Mouse (Mus musculus): ENCODE measurements around the gene Stx5a. TPM values are rescaled to one million over a fixed set of nuclear protein-coding genes. Genes with fewer than 3 reads are reported as not detected.
A peak's percentile ranks its signal among the peaks of the same experiment; 100 is the strongest.

Gene Stx5a
- polyA plus RNA-seq, 1 experiment = 52.8 TPM

- Histone ChIP-seq H3K27me3 (ENCODE audit: control insufficient read depth, insufficient read depth, low read length) (no peaks in the 10 kb centered on the region), H3K4me3 (ENCODE audit: extremely low read depth, insufficient read depth, insufficient read length) (peak within 1 kb of the TSS; percentile 94), H3K4me1 (ENCODE audit: control insufficient read depth, insufficient read depth, insufficient read length) (peaks cover 11% of the 10 kb centered on the region; the same call in 1 of the 2 replicates), H3K27ac (ENCODE audit: insufficient read depth, low read length) (peak within 1 kb of the TSS; percentile 99), H3K36me3 (ENCODE audit: control insufficient read depth, insufficient read depth, low read length) (peaks cover 3% of the 10 kb centered on the region)
- under 1% methylated on average over 68 of the region's 68 CpGs for whole genome bisulfite sequencing
- peak; percentile 89 to 96 for DNase-seq (ENCODE audit: low read depth in 1 of 2, low spot score in 2 of 2)
- TF ChIP-seq CTCF (IDR thresholded peaks at IDR 0.05; ENCODE audit: extremely low read depth, insufficient read depth, insufficient read length, insufficient replicate concordance) (no peak), POLR2A (IDR thresholded peaks at IDR 0.05; ENCODE audit: low read depth, low read length) (peak; percentile 95)
Observed at GRCm38 (mm10) chr19:8774086-8774835, 33.0 kb downstream of the Stx5a start, which contains the start of gene Tmem179b. Gene Tmem179b (minus strand): TSS chr19:8774467.

GRCm38 (mm10) chr19:8774951-8775421 lies 33.8 kb downstream of the Stx5a start:
- Histone ChIP-seq H3K27ac (ENCODE audit: insufficient read depth, low read length) (peak overlapping the region; percentile 99), H3K4me1 (ENCODE audit: control insufficient read depth, insufficient read depth, insufficient read length) (peaks cover 11% of the 10 kb centered on the region; the same call in 1 of the 2 replicates), H3K36me3 (ENCODE audit: control insufficient read depth, insufficient read depth, low read length) (peaks cover 3% of the 10 kb centered on the region), H3K4me3 (ENCODE audit: extremely low read depth, insufficient read depth, insufficient read length) (peak overlapping the region; percentile 94), H3K27me3 (ENCODE audit: control insufficient read depth, insufficient read depth, low read length) (no peaks in the 10 kb centered on the region)
- peak in 1 of 2 experiments; percentile 25 for DNase-seq (ENCODE audit: low read depth in 1 of 2, low spot score in 2 of 2)
- WGBS = 3% methylated on average over 20 of the region's 20 CpGs
- no peak for TF ChIP-seq POLR2A (IDR thresholded peaks at IDR 0.05; ENCODE audit: low read depth, low read length)
- TF ChIP-seq CTCF (IDR thresholded peaks at IDR 0.05; ENCODE audit: extremely low read depth, insufficient read depth, insufficient read length, insufficient replicate concordance) = no peak

- no peak for TF ChIP-seq CTCF (IDR thresholded peaks at IDR 0.05; ENCODE audit: extremely low read depth, insufficient read depth, insufficient read length, insufficient replicate concordance)
- Histone ChIP-seq H3K4me1 (ENCODE audit: control insufficient read depth, insufficient read depth, insufficient read length) (peaks cover 4% of the 10 kb centered on the region; the same call in 1 of the 2 replicates), H3K4me3 (ENCODE audit: extremely low read depth, insufficient read depth, insufficient read length) (peak within 1 kb of the TSS; percentile 78), H3K27ac (ENCODE audit: insufficient read depth, low read length) (peak within 1 kb of the TSS; percentile 51), H3K27me3 (ENCODE audit: control insufficient read depth, insufficient read depth, low read length) (no peaks in the 10 kb centered on the region), H3K36me3 (ENCODE audit: control insufficient read depth, insufficient read depth, low read length) (peaks cover 5% of the 10 kb centered on the region; the same call in 1 of the 2 replicates)
- DNase-seq (ENCODE audit: low read depth in 1 of 2, low spot score in 2 of 2) = peak; percentile 91 to 95
- WGBS = 2% methylated on average over 32 of the region's 32 CpGs
Observed at GRCm38 (mm10) chr19:8786008-8786781, 45.0 kb downstream of the Stx5a start, which contains the start of gene Taf6l. Gene Taf6l (minus strand): TSS chr19:8786417.

GRCm38 (mm10) chr19:8788521-8788920 lies 47.3 kb downstream of the Stx5a start:
- TF ChIP-seq POLR2A (IDR thresholded peaks at IDR 0.05; ENCODE audit: low read depth, low read length) (no peak), CTCF (IDR thresholded peaks at IDR 0.05; ENCODE audit: extremely low read depth, insufficient read depth, insufficient read length, insufficient replicate concordance) (no peak)
- H3K4me3 ChIP-seq (ENCODE audit: extremely low read depth, insufficient read depth, insufficient read length) = no peak overlapping the region
- H3K4me1 ChIP-seq (ENCODE audit: control insufficient read depth, insufficient read depth, insufficient read length) = peaks cover 4% of the 10 kb centered on the region; the same call in 1 of the 2 replicates
- DNase-seq (ENCODE audit: low read depth in 1 of 2, low spot score in 2 of 2) = no peak
- peaks cover 6% of the 10 kb centered on the region for H3K36me3 ChIP-seq (ENCODE audit: control insufficient read depth, insufficient read depth, low read length)
- H3K27me3 ChIP-seq (ENCODE audit: control insufficient read depth, insufficient read depth, low read length) = no peaks in the 10 kb centered on the region
- 87% methylated on average over 3 of the region's 3 CpGs for WGBS
- no peak overlapping the region for H3K27ac ChIP-seq (ENCODE audit: insufficient read depth, low read length)

- DNase-seq (ENCODE audit: low read depth in 1 of 2, low spot score in 2 of 2) = no peak
- H3K36me3 ChIP-seq (ENCODE audit: control insufficient read depth, insufficient read depth, low read length) = peaks cover 12% of the 10 kb centered on the region
- no peak overlapping the region for H3K4me3 ChIP-seq (ENCODE audit: extremely low read depth, insufficient read depth, insufficient read length)
- TF ChIP-seq POLR2A (IDR thresholded peaks at IDR 0.05; ENCODE audit: low read depth, low read length) (no peak), CTCF (IDR thresholded peaks at IDR 0.05; ENCODE audit: extremely low read depth, insufficient read depth, insufficient read length, insufficient replicate concordance) (no peak)
- WGBS = 71% methylated on average over 1 of the region's 1 CpGs
- no peak overlapping the region for H3K27ac ChIP-seq (ENCODE audit: insufficient read depth, low read length)
- H3K27me3 ChIP-seq (ENCODE audit: control insufficient read depth, insufficient read depth, low read length) = no peaks in the 10 kb centered on the region
- H3K4me1 ChIP-seq (ENCODE audit: control insufficient read depth, insufficient read depth, insufficient read length) = peaks cover 4% of the 10 kb centered on the region; the same call in 1 of the 2 replicates
Observed at GRCm38 (mm10) chr19:8789171-8789570, 48.0 kb downstream of the Stx5a start.

GRCm38 (mm10) chr19:8790171-8790570 lies 49.0 kb downstream of the Stx5a start:
- H3K4me3 ChIP-seq (ENCODE audit: extremely low read depth, insufficient read depth, insufficient read length) = no peak overlapping the region
- H3K27me3 ChIP-seq (ENCODE audit: control insufficient read depth, insufficient read depth, low read length) = no peaks in the 10 kb centered on the region
- no peak for TF ChIP-seq POLR2A (IDR thresholded peaks at IDR 0.05; ENCODE audit: low read depth, low read length)
- TF ChIP-seq CTCF (IDR thresholded peaks at IDR 0.05; ENCODE audit: extremely low read depth, insufficient read depth, insufficient read length, insufficient replicate concordance) = no peak
- H3K36me3 ChIP-seq (ENCODE audit: control insufficient read depth, insufficient read depth, low read length) = peaks cover 16% of the 10 kb centered on the region
- peaks cover 4% of the 10 kb centered on the region; the same call in 1 of the 2 replicates for H3K4me1 ChIP-seq (ENCODE audit: control insufficient read depth, insufficient read depth, insufficient read length)
- no peak overlapping the region for H3K27ac ChIP-seq (ENCODE audit: insufficient read depth, low read length)
- WGBS = 78% methylated on average over 7 of the region's 7 CpGs
- no peak for DNase-seq (ENCODE audit: low read depth in 1 of 2, low spot score in 2 of 2)

All from spleen, adult 2 months (tissue).